Mouse (Mus musculus) kidney, embryonic 16.5 days (tissue): ENCODE results near the gene Ctnnd2. TPM values are rescaled to one million over a fixed set of nuclear protein-coding genes. Genes with fewer than 3 reads are reported as not detected.

Experiments
- ATAC-seq: fragments of 200-750 bp; cut with Nextera tagmentation; 2 replicates; pipeline ENCODE4 v1.8.0; 2017; ENCODE audit warnings: moderate TSS enrichment; ENCODE audit not compliant: low FRiP score, low TSS enrichment
- H3K27ac ChIP-seq: fragments of 300-500 bp; sonication (generic); 2 replicates; pipeline ENCODE4 v1.5.1; 2014; ENCODE audit warnings: low read length
- H3K27me3 ChIP-seq: fragments of 300-500 bp; sonication (generic); 2 replicates; pipeline ENCODE4 v1.6.1; 2014; ENCODE audit warnings: low read length, control low read depth, mixed read lengths; ENCODE audit not compliant: insufficient read depth
- H3K36me3 ChIP-seq: fragments of 300-500 bp; sonication (generic); 2 replicates; pipeline ENCODE4 v1.6.1; 2014; ENCODE audit warnings: low read length, control low read depth, mixed read lengths; ENCODE audit not compliant: insufficient read depth
- H3K4me1 ChIP-seq: fragments of 300-500 bp; sonication (generic); 2 replicates; pipeline ENCODE4 v1.6.1; 2014; ENCODE audit warnings: low read length, control low read depth, mixed read lengths; ENCODE audit not compliant: insufficient read depth
- H3K4me2 ChIP-seq: fragments of 300-500 bp; sonication (generic); replicated peaks from 2 replicates; pipeline ENCODE4 v1.6.1; 2014; ENCODE audit warnings: low read depth, low read length
- H3K4me3 ChIP-seq: fragments of 300-500 bp; sonication (generic); 2 replicates; pipeline ENCODE4 v1.5.1; 2014; ENCODE audit warnings: mild to moderate bottlenecking, low read length
- H3K9ac ChIP-seq: fragments of 300-500 bp; sonication (generic); replicated peaks from 2 replicates; pipeline ENCODE4 v1.6.1; 2014; ENCODE audit warnings: low read length
- H3K9me3 ChIP-seq: fragments of 300-500 bp; sonication (generic); 2 replicates; pipeline ENCODE4 v1.6.1; 2016; ENCODE audit warnings: low read length, control low read depth
- WGBS: fragments of 180-500 bp; shearing (Covaris S2); extraction: QIAGEN DNeasy Blood & Tissue Kit; methylation state at CpG from one replicate; pipeline ENCODE4 v1.1.7; 2014; 5-methylcytosine and 5-hydroxymethylcytosine counted together
- polyA plus RNA-seq: library from polyadenylated mRNA; unstranded; fragments of >200 nt; fragmentation: Nextera tagmentation; extraction: Ambion mirVana; gene quantifications from 2 replicates; pipeline ENCODE4 v1.2.1, GENCODE M21; 2015

Ctnnd2 gene
- polyA plus RNA-seq, 1 experiment from 2014 or later = 3.6 TPM

GRCm38 (mm10) chr15:30974991-30975775 is 802.8 kb downstream of the Ctnnd2 start:
- H3K4me1 ChIP-seq = peaks cover 4% of the 10 kb centered on the region; the same call in 1 of the 2 replicates
- H3K36me3 ChIP-seq = no peaks in the 10 kb centered on the region
- H3K27me3 ChIP-seq = no peaks in the 10 kb centered on the region
- ATAC-seq = no peak
- H3K9ac ChIP-seq = no peak overlapping the region
- H3K27ac ChIP-seq = no peak overlapping the region
- no peak overlapping the region for H3K4me3 ChIP-seq
- no peak overlapping the region for H3K4me2 ChIP-seq
- H3K9me3 ChIP-seq = 0 out of 2 replicates have a peak, but pooled peaks cover 3% of the 10 kb centered on the region
- WGBS = 74% methylated on average over 16 of the region's 16 CpGs

GRCm38 (mm10) chr15:30977166-30977740 is 804.9 kb downstream of the Ctnnd2 start:
- Histone ChIP-seq H3K4me3 (no peak overlapping the region), H3K27me3 (no peaks in the 10 kb centered on the region), H3K36me3 (no peaks in the 10 kb centered on the region), H3K9me3 (0 out of 2 replicates have a peak, but pooled peaks cover 2% of the 10 kb centered on the region), H3K27ac (no peak overlapping the region), H3K4me2 (no peak overlapping the region), H3K9ac (no peak overlapping the region), H3K4me1 (peaks cover 4% of the 10 kb centered on the region; the same call in 1 of the 2 replicates)
- WGBS = 75% methylated on average over 11 of the region's 11 CpGs
- no peak for ATAC-seq

- no peak for ATAC-seq
- Histone ChIP-seq H3K9ac (no peak overlapping the region), H3K4me3 (no peak overlapping the region), H3K36me3 (no peaks in the 10 kb centered on the region), H3K4me1 (peaks cover 5% of the 10 kb centered on the region; the same call in 1 of the 2 replicates), H3K4me2 (no peak overlapping the region), H3K9me3 (no peaks in the 10 kb centered on the region), H3K27ac (no peak overlapping the region), H3K27me3 (no peaks in the 10 kb centered on the region)
- WGBS = 79% methylated on average over 2 of the region's 2 CpGs
Observed at GRCm38 (mm10) chr15:30986890-30987289, 814.5 kb downstream of the Ctnnd2 start.

GRCm38 (mm10) chr15:30990421-30991252 is 818.2 kb downstream of the Ctnnd2 start:
- Histone ChIP-seq H3K9me3 (no peaks in the 10 kb centered on the region), H3K27ac (no peak overlapping the region), H3K4me3 (no peak overlapping the region), H3K36me3 (no peaks in the 10 kb centered on the region), H3K9ac (no peak overlapping the region), H3K27me3 (no peaks in the 10 kb centered on the region), H3K4me1 (peaks cover 5% of the 10 kb centered on the region; the same call in 1 of the 2 replicates), H3K4me2 (no peak overlapping the region)
- WGBS = 36% methylated on average over 15 of the region's 15 CpGs
- peak; percentile 88 for ATAC-seq

GRCm38 (mm10) chr15:30992357-30992756 is 820.0 kb downstream of the Ctnnd2 start:
- no peak overlapping the region for H3K4me3 ChIP-seq
- 82% methylated on average over 12 of the region's 12 CpGs for WGBS

GRCm38 (mm10) chr15:30992901-30993300 is 820.5 kb downstream of the Ctnnd2 start:
- Histone ChIP-seq H3K9me3 (no peaks in the 10 kb centered on the region), H3K4me2 (no peak overlapping the region), H3K4me3 (no peak overlapping the region), H3K27me3 (no peaks in the 10 kb centered on the region), H3K36me3 (no peaks in the 10 kb centered on the region), H3K9ac (no peak overlapping the region), H3K4me1 (peaks cover 5% of the 10 kb centered on the region; the same call in 1 of the 2 replicates), H3K27ac (no peak overlapping the region)
- 88% methylated on average over 3 of the region's 3 CpGs for WGBS
- ATAC-seq = no peak

More at GRCm38 (mm10) chr15:30992357-30992756, 820.0 kb downstream of the Ctnnd2 start:
- H3K4me2 ChIP-seq = no peak overlapping the region
- H3K36me3 ChIP-seq = no peaks in the 10 kb centered on the region
- no peaks in the 10 kb centered on the region for H3K9me3 ChIP-seq
- H3K9ac ChIP-seq = no peak overlapping the region
- peaks cover 5% of the 10 kb centered on the region; the same call in 1 of the 2 replicates for H3K4me1 ChIP-seq
- ATAC-seq = no peak
- H3K27ac ChIP-seq = no peak overlapping the region
- H3K27me3 ChIP-seq = no peaks in the 10 kb centered on the region

GRCm38 (mm10) chr15:30995346-30995745 is 823.0 kb downstream of the Ctnnd2 start:
- H3K4me2 ChIP-seq = no peak overlapping the region
- no peak overlapping the region for H3K9ac ChIP-seq
- H3K4me3 ChIP-seq = no peak overlapping the region
- ATAC-seq = no peak
- H3K36me3 ChIP-seq = no peaks in the 10 kb centered on the region
- no peaks in the 10 kb centered on the region for H3K27me3 ChIP-seq
- H3K9me3 ChIP-seq = no peaks in the 10 kb centered on the region
- no peak overlapping the region for H3K27ac ChIP-seq
- H3K4me1 ChIP-seq = peaks cover 5% of the 10 kb centered on the region; the same call in 1 of the 2 replicates
- WGBS = 70% methylated on average over 3 of the region's 3 CpGs

GRCm38 (mm10) chr15:31004468-31004867 is 832.1 kb downstream of the Ctnnd2 start:
- no peak for ATAC-seq
- WGBS = 92% methylated on average over 5 of the region's 5 CpGs

GRCm38 (mm10) chr15:31004976-31005375 is 832.6 kb downstream of the Ctnnd2 start:
- Histone ChIP-seq H3K27me3 (no peaks in the 10 kb centered on the region), H3K4me1 (no peaks in the 10 kb centered on the region), H3K9me3 (no peaks in the 10 kb centered on the region), H3K4me2 (no peak overlapping the region), H3K36me3 (no peaks in the 10 kb centered on the region), H3K4me3 (no peak overlapping the region), H3K9ac (no peak overlapping the region), H3K27ac (no peak overlapping the region)
- ATAC-seq = no peak
- WGBS = 92% methylated on average over 8 of the region's 8 CpGs

More at GRCm38 (mm10) chr15:31004468-31004867, 832.1 kb downstream of the Ctnnd2 start:
- Histone ChIP-seq H3K36me3 (no peaks in the 10 kb centered on the region), H3K27ac (no peak overlapping the region), H3K4me2 (no peak overlapping the region), H3K4me3 (no peak overlapping the region), H3K9me3 (no peaks in the 10 kb centered on the region), H3K27me3 (no peaks in the 10 kb centered on the region), H3K9ac (no peak overlapping the region), H3K4me1 (no peaks in the 10 kb centered on the region)
